Mouse (Mus musculus) adrenal gland, postnatal 25 days (tissue): ENCODE data around the gene Gm28048. TPM values are rescaled to one million over a fixed set of nuclear protein-coding genes. Genes with fewer than 3 reads are reported as not detected.

Source experiments
- DNase-seq: peaks from one replicate; pipeline ENCODE4 v3.0.0; 2021; ENCODE audit warnings: mixed read lengths
- total RNA-seq: library from RNA; stranded (reverse); gene quantifications from 2 replicates; pipeline ENCODE4 v1.2.3, GENCODE M21; 2021

Gm28048 gene
- total RNA-seq, 1 experiment from 2014 or later = 54.2 TPM

DNA sequence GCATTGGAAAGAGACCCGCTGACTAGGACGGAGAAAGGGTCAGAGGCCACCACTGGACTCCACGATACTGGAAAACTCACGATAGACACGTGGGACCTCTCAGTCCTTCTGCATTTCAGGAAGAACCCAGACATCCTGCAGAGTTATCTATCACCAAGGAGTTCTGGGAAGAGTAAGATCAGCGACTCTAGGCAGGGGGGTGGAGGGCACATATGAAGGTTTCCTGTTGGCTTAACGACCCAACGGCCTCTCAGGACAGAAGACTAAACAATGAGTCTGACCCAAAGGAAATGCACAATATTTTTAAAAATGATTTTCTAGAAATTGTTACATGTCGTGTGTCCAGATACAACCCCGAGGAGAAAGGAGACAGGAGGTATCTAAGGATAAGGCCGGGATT, 150.0 kb downstream of the Gm28048 start:
- no peak for DNase-seq

GRCm38 (mm10) chr11:22830684-22831083, 151.2 kb downstream of the Gm28048 start:
- DNase-seq = no peak

GRCm38 (mm10) chr11:22830179-22830611, 151.7 kb downstream of the Gm28048 start:
- DNase-seq = no peak

- DNase-seq = no peak
Measured at GRCm38 (mm10) chr11:22828988-22829632, 152.8 kb downstream of the Gm28048 start.

- peak; percentile 37 for DNase-seq
Measured at GRCm38 (mm10) chr11:22827514-22828080, 154.3 kb downstream of the Gm28048 start.

GRCm38 (mm10) chr11:22826665-22827064, 155.2 kb downstream of the Gm28048 start:
- no peak for DNase-seq

GRCm38 (mm10) chr11:22826051-22826450, 155.8 kb downstream of the Gm28048 start:
- no peak for DNase-seq

GRCm38 (mm10) chr11:22825548-22825947, 156.3 kb downstream of the Gm28048 start:
- DNase-seq = no peak

DNA sequence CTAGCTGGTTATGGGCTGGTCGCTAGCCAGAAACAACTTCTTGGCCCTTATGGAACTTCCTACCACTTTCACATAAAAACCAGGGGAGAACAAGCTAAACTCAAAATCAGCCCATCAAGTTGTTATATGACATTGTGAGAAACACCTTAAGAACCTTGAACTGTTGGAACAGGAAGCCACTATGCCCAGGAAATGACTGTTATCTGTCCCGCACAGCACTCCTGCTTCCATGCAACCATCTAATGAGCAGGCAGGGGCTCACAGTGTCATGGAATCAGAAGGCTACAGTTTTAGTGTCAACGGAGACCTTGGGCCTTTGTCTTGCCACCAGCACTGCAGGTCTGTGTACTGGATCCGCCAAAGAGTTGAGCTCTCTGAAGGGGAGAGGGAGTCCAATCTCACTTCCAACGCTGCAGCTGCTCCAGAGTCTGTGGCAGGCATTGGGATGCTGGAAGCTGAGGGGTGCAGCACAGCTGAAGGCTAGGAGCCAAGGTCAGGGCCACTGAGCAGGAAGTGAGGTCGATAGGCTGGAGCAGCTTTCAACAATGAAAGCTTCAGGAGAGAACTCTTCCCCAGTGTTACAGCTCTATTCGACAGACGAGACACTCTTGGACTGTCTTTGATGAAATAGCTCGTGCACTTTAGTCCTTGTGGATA, 157.7 kb downstream of the Gm28048 start:
- DNase-seq = no peak

DNA sequence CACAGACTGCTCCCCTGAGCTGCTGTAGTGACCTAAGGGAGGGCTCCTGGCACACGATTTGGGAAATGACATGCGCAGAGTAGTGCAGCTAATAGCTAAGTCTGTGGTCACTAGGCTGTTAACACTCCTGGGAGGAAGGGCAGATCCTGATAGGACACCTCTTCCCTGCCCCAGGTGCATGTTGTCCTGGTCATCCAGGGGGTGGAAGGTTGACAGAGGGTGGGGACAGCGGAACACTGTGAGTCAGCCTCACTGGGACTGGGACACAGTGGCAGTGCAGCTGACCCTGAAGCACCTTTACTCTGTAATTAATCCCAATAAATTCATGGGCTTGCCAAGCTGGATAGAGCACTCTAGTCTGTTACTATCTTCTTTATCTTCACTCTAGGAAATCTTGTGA, 160.6 kb downstream of the Gm28048 start:
- DNase-seq = no peak

DNA sequence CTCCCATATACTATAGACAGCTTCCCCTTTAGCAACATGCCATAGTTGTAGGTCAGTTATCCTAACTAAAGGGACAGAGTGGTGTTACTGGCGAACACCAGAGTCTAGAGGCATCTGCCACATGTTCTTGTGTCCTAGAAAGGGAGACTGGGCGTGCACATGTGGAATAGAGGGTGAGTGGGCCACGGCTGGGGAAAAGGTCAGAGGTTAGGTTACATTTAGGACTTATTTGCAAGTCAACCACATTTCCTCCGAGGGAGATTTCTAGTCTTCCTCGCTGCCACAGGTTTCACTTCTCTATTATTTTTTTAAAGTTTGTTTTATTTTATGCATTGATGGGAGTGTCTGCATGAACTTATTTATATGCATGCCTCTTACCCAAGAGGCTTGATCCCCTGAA, 163.5 kb downstream of the Gm28048 start:
- DNase-seq = no peak

DNA sequence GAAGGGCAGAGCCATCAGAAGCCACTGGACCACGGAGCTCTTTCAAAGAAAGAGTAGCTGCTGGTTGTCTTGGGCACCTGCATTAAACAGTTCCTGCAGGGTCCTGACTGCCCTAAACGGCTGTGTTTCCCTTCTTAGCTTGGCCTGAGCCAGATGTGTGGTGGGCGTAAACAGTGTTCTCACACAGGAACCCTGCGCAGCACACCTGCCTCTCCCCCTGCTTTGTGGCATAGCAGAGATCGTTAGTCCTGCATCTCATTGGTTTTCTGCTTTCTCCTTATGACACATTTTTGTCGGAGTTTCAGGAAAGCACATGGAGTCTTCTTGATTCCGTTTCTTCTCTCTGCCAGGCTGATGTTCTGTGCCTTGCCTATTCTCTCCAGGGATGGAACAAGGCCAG, 166.0 kb downstream of the Gm28048 start:
- no peak for DNase-seq

DNA sequence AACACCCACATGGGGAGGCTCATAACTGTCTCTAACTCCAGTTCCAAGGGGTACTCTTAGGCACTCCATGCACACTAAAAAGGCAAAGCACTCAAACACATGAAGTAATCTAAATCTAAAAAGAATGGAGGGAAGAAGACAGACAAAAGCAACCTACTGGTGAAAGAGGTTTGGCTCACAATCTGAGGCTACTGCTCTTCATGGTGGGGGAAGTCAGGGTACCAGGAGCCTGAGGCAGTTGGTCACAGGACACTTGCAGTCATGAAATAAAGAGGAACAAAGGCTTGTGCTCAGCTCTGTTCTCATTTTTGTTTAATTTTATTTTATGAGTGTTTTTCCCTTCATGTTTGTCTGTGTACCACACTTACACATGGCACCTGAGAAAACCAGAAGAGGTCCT, 166.7 kb downstream of the Gm28048 start:
- DNase-seq = no peak

GRCm38 (mm10) chr11:22813921-22814704, 167.8 kb downstream of the Gm28048 start:
- DNase-seq = no peak

- DNase-seq = no peak
Measured at GRCm38 (mm10) chr11:22813427-22813826, 168.5 kb downstream of the Gm28048 start.

DNA sequence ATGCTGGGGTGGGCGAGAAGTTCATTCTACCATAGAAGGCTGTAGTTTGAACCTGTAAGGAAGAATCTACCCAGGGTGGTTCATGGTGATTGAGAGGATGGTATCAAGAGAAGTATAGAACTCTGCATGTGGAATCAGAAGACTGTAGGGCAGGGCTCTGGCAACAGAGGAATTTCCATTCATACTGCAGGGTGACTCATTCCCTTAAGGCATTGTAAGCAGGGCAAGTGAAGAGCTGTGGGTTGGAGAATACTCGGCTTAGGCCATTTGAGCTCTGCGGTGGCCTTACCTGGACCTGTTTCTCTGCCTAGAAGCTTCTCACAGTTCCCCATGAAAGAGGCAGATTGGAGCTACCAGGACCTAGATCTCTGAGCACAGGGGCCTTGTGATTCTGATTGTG, 170.5 kb downstream of the Gm28048 start:
- no peak for DNase-seq

- DNase-seq = no peak
Measured at GRCm38 (mm10) chr11:22809465-22810096, 172.3 kb downstream of the Gm28048 start.

DNA sequence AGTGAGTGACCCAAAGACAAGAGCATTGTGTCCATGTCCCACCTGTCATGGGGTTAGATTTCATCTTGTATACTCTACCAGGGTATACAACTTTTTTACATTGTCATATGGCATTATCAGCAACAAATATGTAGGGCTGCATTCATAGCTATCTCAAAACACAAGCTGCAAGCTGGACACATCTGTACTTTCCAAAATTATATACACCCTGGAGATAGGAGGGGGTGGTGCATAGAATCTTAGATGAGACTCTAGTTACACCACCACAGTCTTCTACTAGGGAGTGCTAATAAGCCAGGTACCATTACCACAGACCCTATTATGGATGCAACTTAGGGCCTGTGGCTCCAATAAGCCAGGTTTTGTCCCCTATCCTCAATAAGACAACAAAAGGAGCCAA, 173.8 kb downstream of the Gm28048 start:
- no peak for DNase-seq

GRCm38 (mm10) chr11:22805171-22805570, 176.7 kb downstream of the Gm28048 start:
- no peak for DNase-seq

DNA sequence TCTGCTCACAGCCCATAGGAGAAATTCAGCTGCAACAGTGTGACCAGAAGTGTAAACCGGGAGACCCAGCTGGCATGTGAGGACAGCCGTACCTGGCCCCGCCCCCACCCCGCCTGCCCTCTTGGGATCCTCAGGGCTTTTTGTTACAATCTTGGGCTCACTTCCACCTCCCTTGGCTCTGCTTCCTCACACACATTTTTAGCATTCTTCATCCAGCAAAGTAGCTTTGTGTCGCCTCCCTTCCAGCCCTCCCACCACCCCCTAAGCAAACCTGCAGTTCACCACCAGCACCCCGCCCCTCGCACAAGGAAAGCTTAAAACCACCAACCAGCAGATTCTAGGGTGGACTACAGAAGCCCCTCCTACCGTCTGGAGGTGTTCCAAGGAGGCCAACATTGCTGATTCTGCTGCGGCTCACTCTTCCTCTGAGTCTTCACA, 181.9 kb downstream of the Gm28048 start:
- DNase-seq = no peak

- DNase-seq = no peak
Measured at GRCm38 (mm10) chr11:22798916-22799315, 183.0 kb downstream of the Gm28048 start.

DNA sequence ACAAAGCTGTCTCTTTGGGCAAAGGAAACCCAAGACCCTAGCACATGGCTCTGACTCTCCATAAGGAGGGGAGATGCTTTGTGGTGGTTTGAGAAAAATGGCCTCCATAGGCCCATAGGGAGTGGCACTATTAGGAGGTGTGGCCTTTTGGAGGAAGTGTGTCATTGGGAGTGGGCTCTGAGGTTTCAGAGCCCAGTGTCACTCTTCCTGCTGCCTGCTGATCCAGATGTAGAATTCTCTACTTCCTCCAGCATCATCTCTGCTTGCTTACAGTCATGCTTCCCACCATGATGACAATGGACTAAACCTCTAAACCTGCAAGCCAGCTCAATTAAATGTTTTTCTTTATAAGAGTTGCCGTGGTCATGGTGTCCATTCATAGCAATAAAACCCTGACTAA, 187.2 kb downstream of the Gm28048 start:
- no peak for DNase-seq

- DNase-seq = no peak
Measured at GRCm38 (mm10) chr11:22793881-22794203, 188.0 kb downstream of the Gm28048 start.
